Mouse (Mus musculus): Measurements from ENCODE around the gene Vmn1r125. TPM values are rescaled to one million over a fixed set of nuclear protein-coding genes. Genes with fewer than 3 reads are reported as not detected.
"Not testable (repeated sequence)": the region's sequence is repeated elsewhere in the genome, so short reads cannot be mapped to it uniquely, and the experiment has no call there.

Gene Vmn1r125
- not detected in 2 replicates for polyA plus RNA-seq (2016; fragmentation: Nextera tagmentation; extraction: Ambion mirVana)

- not testable (repeated sequence) for H3K4me3 ChIP-seq; H3K36me3 ChIP-seq; H3K9ac ChIP-seq (replicated peaks); H3K9me3 ChIP-seq; H3K4me1 ChIP-seq; ATAC-seq (ENCODE audit: low FRiP score, low read depth); H3K27me3 ChIP-seq; H3K4me2 ChIP-seq (replicated peaks); H3K27ac ChIP-seq (replicated peaks)
- WGBS, result 65% methylated on average over 3 of the region's 3 CpGs
These were observed at the start of gene Vmn1r125 for GRCm38 (mm10) chr7:21271879-21272278. Gene Vmn1r125 (plus strand): TSS chr7:21272179.

- H3K4me2 ChIP-seq (replicated peaks); H3K27me3 ChIP-seq; H3K4me3 ChIP-seq; ATAC-seq (ENCODE audit: low FRiP score, low read depth); H3K4me1 ChIP-seq; H3K9ac ChIP-seq (replicated peaks); H3K27ac ChIP-seq (replicated peaks); H3K9me3 ChIP-seq; H3K36me3 ChIP-seq: not testable (repeated sequence)
- WGBS, result 80% methylated on average over 4 of the region's 4 CpGs
These were observed 11.5 kb upstream of the Vmn1r125 start, which contains the start of gene Vmn1r124 for GRCm38 (mm10) chr7:21260517-21260916. Gene Vmn1r124 (minus strand): TSS chr7:21260617.

GRCm38 (mm10) chr7:21301367-21301766 lies 29.4 kb downstream of the Vmn1r125 start, which contains the start of gene Vmn1r126:
Gene Vmn1r126 (minus strand): TSS chr7:21301467.
- WGBS, result no CpG with 5 or more reads among the region's 5 CpGs
- H3K9ac ChIP-seq (replicated peaks); H3K4me1 ChIP-seq; H3K4me3 ChIP-seq; H3K4me2 ChIP-seq (replicated peaks); H3K9me3 ChIP-seq; H3K36me3 ChIP-seq; H3K27me3 ChIP-seq; ATAC-seq (ENCODE audit: low FRiP score, low read depth); H3K27ac ChIP-seq (replicated peaks): not testable (repeated sequence)

- ATAC-seq (ENCODE audit: low FRiP score, low read depth); H3K4me1 ChIP-seq; H3K27ac ChIP-seq (replicated peaks); H3K36me3 ChIP-seq; H3K4me3 ChIP-seq; H3K9me3 ChIP-seq; H3K9ac ChIP-seq (replicated peaks); H3K4me2 ChIP-seq (replicated peaks); H3K27me3 ChIP-seq: not testable (repeated sequence)
- no CpG with 5 or more reads among the region's 3 CpGs for WGBS
These were observed 47.8 kb downstream of the Vmn1r125 start, which contains the start of gene Vmn1r127 for GRCm38 (mm10) chr7:21319761-21320160. Gene Vmn1r127 (minus strand): TSS chr7:21319861.

Other genes with a start within 250 kb of the Vmn1r125 start
- not detected in 2 replicates for gene Vmn1r120, start 218.4 kb upstream of the Vmn1r125 start, polyA plus RNA-seq (2016; fragmentation: Nextera tagmentation; extraction: Ambion mirVana)
- gene Vmn1r121, start 173.7 kb upstream of the Vmn1r125 start, polyA plus RNA-seq (2016; fragmentation: Nextera tagmentation; extraction: Ambion mirVana), result not detected in 2 replicates
- gene Vmn1r122, start 138.1 kb upstream of the Vmn1r125 start, polyA plus RNA-seq (2016; fragmentation: Nextera tagmentation; extraction: Ambion mirVana), result not detected in 2 replicates
- gene Vmn1r123, start 110.0 kb upstream of the Vmn1r125 start, polyA plus RNA-seq (2016; fragmentation: Nextera tagmentation; extraction: Ambion mirVana), result not detected in 2 replicates
- gene Gm5157, start 81.8 kb upstream of the Vmn1r125 start, polyA plus RNA-seq (2016; fragmentation: Nextera tagmentation; extraction: Ambion mirVana), result not detected in 2 replicates
- gene Vmn1r124, start 11.6 kb upstream of the Vmn1r125 start, polyA plus RNA-seq (2016; fragmentation: Nextera tagmentation; extraction: Ambion mirVana), result not detected in 2 replicates
- gene Vmn1r126, start 29.3 kb downstream of the Vmn1r125 start, polyA plus RNA-seq (2016; fragmentation: Nextera tagmentation; extraction: Ambion mirVana), result not detected in 2 replicates
- not detected in 2 replicates for gene Vmn1r127, start 47.7 kb downstream of the Vmn1r125 start, polyA plus RNA-seq (2016; fragmentation: Nextera tagmentation; extraction: Ambion mirVana)
- gene Vmn1r128, start 77.2 kb downstream of the Vmn1r125 start, polyA plus RNA-seq (2016; fragmentation: Nextera tagmentation; extraction: Ambion mirVana), result not detected in 2 replicates
- gene Vmn1r129, start 89.1 kb downstream of the Vmn1r125 start, polyA plus RNA-seq (2016; fragmentation: Nextera tagmentation; extraction: Ambion mirVana), result not detected in 2 replicates
- gene Gm6882, start 160.6 kb downstream of the Vmn1r125 start, polyA plus RNA-seq (2016; fragmentation: Nextera tagmentation; extraction: Ambion mirVana), result not detected in 2 replicates
- not detected in 2 replicates for gene Vmn1r130, start 239.6 kb downstream of the Vmn1r125 start, polyA plus RNA-seq (2016; fragmentation: Nextera tagmentation; extraction: Ambion mirVana)